Mouse (Mus musculus) colon, adult 2 months (tissue): ENCODE measurements around the gene Tmem140. TPM values are rescaled to one million over a fixed set of nuclear protein-coding genes. Genes with fewer than 3 reads are reported as not detected.

ENCODE experiments used
- polyA plus RNA-seq: library from polyadenylated mRNA; depleted of rRNA; stranded (reverse); fragments of >200 nt; gene quantifications from 2 replicates; pipeline ENCODE4 v1.2.3, GENCODE M21; 2012; rRNA removed

Tmem140 gene
- 27.6 and 40.1 TPM in 2 replicates for polyA plus RNA-seq

GRCm38 (mm10) chr6:34862791-34863403, at the start of gene Tmem140:
Gene Tmem140, plus strand, starts transcription at chr6:34863146.

GRCm38 (mm10) chr6:34877509-34878321, 14.8 kb downstream of the Tmem140 start, which contains the start of gene Cyren:
Gene Cyren, minus strand, starts transcription at chr6:34878060.

GRCm38 (mm10) chr6:34910371-34911219, 47.6 kb downstream of the Tmem140 start, which contains the start of gene Wdr91:
Gene Wdr91, minus strand, starts transcription at chr6:34910876.

GRCm38 (mm10) chr6:34919956-34920355, 57.0 kb downstream of the Tmem140 start, which contains the start of gene Stra8:
Gene Stra8, plus strand, starts transcription at chr6:34920163.

Other genes starting within 250 kb of the Tmem140 start
- 1.2 TPM in 2 replicates for gene Agbl3, start 82.7 kb upstream of the Tmem140 start, polyA plus RNA-seq
- 3.7 and 4.4 TPM in 2 replicates for gene Cyren, start 14.9 kb downstream of the Tmem140 start, polyA plus RNA-seq
- 8.5 and 9.7 TPM in 2 replicates for gene Wdr91, start 47.7 kb downstream of the Tmem140 start, polyA plus RNA-seq
- gene Stra8, start 57.0 kb downstream of the Tmem140 start, polyA plus RNA-seq, result not detected in 2 replicates
- gene Slc23a4, start 125.3 kb downstream of the Tmem140 start, polyA plus RNA-seq, result 8.4 and 8.5 TPM in 2 replicates